Mouse (Mus musculus) fibroblast of lung, adult 2 months (primary cell): Measurements from ENCODE around the gene 4921536K21Rik.
"Not testable (repeated sequence)": the region's sequence is repeated elsewhere in the genome, so short reads cannot be mapped to it uniquely, and the experiment has no call there.

Experiments used
- DNase-seq: peaks from one replicate; pipeline ENCODE4 v3.0.0-alpha.2; 2011; ENCODE audit warnings: low read depth

The 4921536K21Rik gene

DNA sequence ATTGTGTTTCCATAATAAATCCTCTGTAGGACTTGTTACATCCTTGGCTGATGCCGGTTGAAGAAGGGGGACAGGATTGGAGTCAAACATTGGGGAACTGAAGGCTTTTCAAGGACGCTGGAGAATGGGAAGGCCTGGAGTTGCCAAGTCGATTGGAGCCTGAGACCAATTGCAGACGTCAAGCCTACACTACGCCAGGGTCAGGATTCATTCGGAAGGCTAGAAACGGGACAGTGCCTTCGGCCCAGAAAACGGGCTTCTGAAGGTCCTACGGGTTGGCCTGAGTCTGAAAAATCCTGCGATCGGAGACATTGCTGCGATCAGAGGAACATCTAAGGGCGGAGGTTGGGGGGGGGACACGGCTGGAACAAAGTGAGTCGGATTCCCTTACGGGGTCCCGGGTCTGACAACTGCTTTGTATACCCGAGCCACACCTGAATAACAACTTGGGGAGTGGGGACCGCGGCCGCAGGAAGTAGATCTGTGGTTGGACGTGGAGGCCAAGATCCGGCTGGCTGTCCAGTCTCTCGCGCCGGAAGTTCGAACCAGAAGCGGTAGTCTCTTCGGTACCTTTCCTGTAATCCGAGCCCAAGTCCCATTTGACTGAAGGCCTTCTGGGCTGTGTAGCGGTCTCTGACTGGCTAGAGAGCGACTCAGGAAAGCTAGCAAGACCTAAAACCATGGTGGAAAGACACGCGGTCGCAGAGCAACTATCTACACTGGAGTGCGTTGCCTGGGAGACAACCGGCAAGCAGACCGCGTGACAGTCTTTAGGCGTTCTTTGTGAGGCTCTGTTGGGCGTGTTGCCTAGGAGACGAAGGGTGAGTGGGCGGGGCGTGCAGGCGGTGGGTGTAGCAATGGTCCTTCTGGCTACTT lies at the start of gene 4921536K21Rik, which contains the start of gene Dusp18:
Gene 4921536K21Rik (minus strand): TSS at position 693 of the 876 bp plus-strand sequence.
Gene Dusp18 (plus strand): TSS at position 835 of the 876 bp plus-strand sequence.
- peak; percentile 79 for DNase-seq

DNA sequence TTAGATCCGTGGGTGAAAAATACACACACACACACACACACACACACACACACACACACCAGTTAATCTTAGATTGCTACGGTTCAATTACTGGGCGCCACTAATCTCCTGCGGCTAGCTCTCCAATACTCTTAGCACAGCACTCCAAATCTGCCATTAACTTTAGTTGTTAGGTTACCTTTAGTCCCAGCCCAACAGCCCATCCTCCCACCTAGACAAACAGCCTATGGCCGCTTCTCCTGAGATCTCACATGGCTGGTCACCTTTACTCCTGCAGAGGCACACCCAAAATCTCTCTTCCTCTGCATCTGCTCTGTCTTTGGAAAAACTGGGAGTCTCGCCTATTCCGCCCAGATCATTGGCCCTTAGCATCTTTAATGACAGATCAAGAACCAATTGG lies 46.5 kb upstream of the 4921536K21Rik start:
- DNase-seq: no peak

GRCm38 (mm10) chr11:3937321-3937874 lies 42.5 kb upstream of the 4921536K21Rik start:
- no peak for DNase-seq

DNA sequence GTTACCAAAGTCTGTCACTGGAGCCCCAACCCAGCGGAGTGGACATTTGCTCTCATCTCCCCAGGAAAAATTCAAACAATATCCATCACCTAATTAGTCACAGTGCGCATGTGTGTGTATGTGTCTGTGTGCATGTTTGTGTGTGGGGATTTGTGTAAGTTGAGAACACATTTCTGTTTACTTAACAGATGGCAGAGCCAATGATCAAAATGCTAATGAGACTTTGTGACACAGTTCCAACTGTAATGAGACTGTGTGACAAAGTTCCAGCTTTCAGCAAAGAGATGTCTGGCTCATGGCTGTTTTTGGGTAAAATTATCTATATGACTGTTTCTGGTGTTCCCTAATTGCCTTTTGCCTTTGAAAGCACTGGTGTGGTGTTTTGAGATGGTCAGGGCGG lies 41.4 kb upstream of the 4921536K21Rik start:
- DNase-seq: no peak

GRCm38 (mm10) chr11:3935135-3935534 lies 40.2 kb upstream of the 4921536K21Rik start:
- no peak for DNase-seq

DNA sequence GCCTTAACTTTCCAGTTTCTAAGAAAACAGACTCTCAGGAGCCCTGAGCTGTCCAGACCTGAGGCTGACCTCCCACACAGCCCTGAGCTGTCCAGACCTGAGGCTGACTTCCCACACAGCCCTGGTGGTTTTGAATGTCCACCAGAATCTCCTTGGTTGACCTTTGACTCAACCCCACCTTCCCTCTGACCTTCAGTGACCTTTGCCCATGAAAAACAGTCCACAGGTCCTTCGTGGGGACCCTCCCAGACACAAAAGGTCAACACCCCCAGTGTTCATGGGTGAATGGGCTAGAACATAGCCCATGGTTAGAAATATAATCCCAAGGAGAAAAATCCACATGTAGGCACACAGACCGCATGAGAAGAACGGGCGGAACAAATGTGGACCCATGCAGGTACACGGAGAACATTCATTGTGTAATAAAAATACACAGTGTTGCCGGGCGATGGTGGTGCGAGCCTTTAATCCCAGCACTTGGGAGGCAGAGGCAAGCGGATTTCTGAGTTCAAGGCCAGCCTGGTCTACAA lies 38.9 kb upstream of the 4921536K21Rik start:
- no peak for DNase-seq

DNA sequence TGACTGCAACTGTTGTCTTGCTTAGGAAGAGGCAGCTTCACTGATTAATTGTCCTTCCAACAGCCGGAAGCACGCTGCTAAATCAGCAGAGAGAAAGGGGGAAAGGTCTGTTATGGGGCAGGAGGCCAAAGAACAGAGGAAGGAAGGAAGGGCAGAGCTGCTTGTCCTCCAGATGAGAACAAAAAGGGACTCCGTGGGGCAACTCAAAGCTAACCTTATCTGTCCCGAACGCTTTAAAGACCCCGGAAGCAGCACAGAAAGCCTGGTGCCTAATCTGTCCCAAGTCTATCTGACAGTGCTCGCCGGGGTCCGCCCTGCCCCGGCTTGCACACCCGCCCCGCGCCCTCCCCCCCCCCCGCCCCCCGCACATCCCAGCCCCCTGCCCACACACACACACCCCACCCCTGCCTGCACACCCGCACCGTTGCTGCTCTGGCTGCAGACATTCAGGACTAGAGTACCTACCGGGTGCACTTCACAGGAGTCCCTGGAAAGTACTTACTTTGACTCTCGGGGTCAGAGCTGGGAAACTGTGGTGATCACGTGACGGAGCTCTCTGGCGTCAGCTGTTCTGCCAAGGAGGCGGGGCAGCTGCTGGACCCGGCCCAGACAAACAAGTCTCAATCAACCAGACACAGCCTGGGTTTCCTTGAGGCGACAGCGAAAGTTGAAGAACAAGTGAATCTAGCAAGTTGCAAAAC lies 36.8 kb upstream of the 4921536K21Rik start, which contains the start of gene Tcn2:
Gene Tcn2 (minus strand): TSS at position 649 of the 701 bp plus-strand sequence.
- peak; percentile 54 for DNase-seq

DNA sequence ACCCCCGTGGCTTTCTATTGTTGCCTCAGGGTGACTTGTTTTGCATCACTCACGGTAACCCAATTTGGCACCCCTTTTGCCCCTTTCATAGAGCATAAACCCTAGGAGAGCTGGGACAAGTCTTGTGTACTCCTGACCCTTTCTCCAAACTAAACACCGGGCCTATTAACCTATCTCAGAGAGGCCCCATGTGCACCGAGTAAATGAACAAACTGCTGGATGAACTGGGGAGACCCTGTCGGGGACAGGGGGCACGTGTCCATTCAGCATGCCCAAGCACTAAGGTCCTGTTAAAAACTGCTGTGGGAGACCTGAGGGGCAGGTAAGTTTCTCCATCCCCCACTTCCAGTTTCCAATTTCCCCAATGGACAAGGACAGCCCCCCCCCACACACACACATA lies 36.0 kb upstream of the 4921536K21Rik start:
- no peak for DNase-seq

- DNase-seq: no peak
These were observed 35.1 kb upstream of the 4921536K21Rik start for GRCm38 (mm10) chr11:3930019-3930418.

DNA sequence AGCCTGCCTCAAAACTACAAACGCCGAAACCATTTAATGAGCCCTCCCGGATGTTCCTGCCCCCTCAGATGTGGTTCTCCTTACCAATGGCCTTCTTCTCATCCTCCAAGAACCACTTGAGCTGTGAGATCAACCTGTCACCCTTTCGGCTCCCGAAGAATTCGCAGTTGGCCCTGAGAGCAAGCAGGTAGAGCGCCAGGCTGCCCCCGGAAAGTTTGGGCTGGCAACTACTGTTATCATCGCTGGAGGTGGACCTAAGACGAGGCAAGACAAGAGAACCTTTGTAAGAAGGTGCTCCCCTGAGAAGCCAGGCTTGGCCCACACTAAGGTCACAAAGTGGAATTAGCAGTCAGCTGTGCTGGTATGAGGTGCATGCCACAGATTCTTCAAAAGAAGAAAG lies 31.0 kb upstream of the 4921536K21Rik start:
- no peak for DNase-seq

DNA sequence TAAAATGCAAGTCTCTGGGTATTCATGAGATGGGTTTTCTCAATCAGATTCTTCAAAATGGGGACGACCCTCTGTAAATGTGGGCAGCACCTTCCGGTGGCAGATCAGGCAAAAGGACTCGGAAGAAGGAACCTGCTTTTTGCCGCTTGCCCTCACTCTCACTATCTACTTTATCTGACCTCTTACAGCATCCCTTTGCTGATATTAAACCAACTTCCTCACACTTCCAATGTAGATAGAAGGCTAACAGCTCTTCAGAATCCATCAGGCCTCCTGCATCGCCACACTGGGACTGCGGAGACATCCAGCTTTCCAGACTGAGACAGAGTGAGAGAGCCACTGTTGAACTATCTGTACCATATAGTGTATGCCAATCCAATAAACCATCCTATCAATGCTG lies 27.8 kb upstream of the 4921536K21Rik start:
- no peak for DNase-seq

GRCm38 (mm10) chr11:3922115-3922514 lies 27.2 kb upstream of the 4921536K21Rik start:
- DNase-seq: no peak

- DNase-seq: no peak
These were observed 26.5 kb upstream of the 4921536K21Rik start for GRCm38 (mm10) chr11:3921281-3921850.

GRCm38 (mm10) chr11:3920476-3920875 lies 25.6 kb upstream of the 4921536K21Rik start:
- DNase-seq: no peak

- DNase-seq: no peak
These were observed 23.8 kb upstream of the 4921536K21Rik start for GRCm38 (mm10) chr11:3918738-3919137.

DNA sequence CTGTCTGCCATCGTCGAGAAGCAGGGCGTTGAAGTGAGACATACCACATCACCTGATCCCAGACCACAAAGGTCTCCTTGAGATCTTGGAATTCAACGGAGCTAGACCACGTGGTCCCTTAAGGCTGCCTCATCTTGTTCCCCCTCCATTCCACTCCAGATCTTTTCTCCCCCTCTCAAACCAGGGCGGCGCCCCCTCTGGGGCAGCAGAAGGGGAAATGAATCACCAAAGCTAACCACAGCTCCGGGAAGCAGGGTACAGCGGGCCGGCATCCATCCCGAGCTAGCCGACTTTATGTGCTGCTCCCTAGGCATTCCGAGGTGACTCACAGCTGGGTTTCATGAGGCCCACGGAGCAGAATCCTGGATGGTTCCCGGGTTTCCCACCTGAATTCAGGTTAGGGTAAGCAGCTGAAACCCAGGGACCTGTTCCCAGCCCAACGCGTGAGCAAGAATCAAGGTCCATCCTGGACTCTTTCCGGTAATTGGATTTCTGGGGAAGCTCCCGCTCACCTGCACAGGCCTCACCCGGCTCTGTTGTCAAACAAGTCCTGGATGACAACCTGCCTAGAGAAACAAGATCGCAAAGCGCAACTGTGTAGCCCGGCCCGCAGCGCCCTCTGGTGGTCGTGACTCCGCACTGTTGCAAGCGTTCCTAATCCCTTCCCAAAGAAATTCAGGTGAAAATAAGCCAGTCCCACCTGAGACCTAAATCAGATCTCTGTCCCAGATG lies 19.4 kb upstream of the 4921536K21Rik start, which contains the start of gene Slc35e4:
Gene Slc35e4 (minus strand): TSS at position 556 of the 732 bp plus-strand sequence.
- DNase-seq: peak; percentile 92

DNA sequence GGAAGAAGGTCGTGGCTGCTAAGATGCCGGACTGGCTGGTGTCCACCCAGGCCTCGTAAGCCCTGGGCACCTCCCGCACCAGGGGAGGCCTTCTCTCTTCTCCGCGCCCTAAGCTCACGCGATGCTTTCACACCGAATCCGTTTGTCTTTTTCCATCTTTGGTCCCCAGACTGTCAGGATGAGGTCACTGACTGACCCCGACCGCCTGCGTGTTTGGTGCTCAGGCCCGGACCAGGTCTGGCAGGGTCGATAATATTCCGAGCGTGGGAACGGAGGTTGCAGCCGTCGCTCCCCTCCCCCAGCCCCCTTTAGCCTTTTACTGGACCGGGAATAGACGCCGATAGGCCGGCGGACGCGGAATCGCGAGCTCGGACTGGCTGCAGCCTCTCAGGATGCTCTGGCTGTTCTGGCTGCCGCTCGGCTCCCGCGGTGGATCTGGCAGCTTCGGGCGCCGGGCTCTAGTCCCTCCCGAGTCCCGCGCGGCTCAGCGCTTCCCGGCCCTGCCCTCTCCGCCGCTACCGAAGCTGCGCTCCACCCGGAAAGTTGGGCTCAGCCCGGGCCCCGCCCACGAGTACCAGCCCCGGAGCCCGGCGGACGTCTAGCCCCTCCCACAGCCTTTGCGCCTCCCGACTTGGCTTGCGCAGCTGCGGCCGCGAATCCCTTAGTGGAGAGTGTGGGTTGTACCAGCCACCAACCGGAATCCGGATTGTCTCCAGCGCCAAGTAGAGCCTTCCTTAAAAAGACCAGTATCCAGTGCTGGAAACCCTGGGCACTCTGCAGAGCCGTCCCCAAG lies 18.6 kb upstream of the 4921536K21Rik start:
- DNase-seq: peak; percentile 91

- DNase-seq: no peak
These were observed 18.0 kb upstream of the 4921536K21Rik start for GRCm38 (mm10) chr11:3912875-3913271.

DNA sequence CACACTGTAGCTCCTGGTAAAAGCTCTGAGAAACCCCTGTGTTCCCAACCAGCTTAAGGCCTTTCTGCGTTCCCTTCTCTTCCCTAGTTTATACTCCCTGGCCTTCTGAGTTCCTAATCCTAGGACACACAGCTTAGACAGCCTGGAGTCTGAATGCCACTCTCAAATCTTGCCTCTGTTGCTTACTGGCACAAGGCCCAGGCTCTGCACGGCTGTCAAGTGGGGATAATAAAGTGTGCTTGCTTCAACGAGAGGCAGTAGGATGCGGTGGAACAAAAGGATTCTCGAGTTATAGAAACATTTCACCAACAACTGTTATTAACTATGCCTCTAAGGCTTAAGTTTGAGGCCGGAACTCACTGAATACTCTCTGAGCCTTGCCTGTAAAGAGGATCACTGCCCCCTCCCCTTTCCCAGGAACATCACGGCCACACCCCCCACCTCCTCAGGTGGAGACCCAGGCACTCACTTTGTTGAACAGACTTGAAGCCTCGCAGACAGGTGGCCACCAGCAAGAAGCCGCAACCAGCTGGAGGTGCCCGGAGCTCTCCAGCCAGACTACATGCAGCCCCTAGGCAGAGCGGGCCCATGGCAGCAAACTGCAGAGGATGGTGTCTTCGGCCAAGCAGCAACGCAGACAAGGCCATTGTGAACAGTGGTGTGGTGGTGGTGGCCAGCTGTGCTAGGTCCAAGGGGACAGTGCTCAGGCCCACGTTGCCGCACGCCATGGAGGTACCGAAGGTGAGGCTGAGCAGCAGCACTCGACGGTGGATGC lies 17.4 kb upstream of the 4921536K21Rik start:
- DNase-seq: no peak

- DNase-seq: not testable (repeated sequence)
These were observed 16.5 kb upstream of the 4921536K21Rik start for GRCm38 (mm10) chr11:3911440-3911839.
